Mouse (Mus musculus): ENCODE data around the gene Myh3.

DNA sequence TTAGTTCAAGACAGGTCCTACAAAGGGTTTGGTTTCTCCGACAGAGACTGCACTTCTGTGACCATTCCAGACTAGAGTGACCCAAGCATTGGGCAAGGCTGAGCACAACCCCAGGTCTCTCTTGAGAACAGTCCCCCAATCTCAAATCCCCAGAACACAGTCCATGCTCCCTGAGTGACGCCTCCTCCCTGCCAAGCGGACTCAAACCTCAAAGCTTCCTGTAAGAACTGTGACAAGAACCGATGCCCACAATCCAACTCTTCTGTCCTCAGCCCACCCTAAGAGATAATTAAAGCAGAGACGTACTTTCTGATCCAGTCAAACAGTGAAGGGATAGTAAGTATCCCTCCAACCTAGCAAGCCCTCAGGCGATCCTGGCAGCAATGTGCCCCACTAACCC is 35.3 kb downstream of the Myh3 start:
- no peak for TF ChIP-seq CTCF (IDR thresholded peaks at IDR 0.05; ENCODE audit: low read depth)
- TF ChIP-seq EP300 (IDR thresholded peaks at IDR 0.05; ENCODE audit: low read depth), result no peak

All from liver, embryonic 14.5 days (tissue).